Mouse (Mus musculus) limb, embryonic 14.5 days (tissue): ENCODE data around the gene Epb41l1. TPM values are rescaled to one million over a fixed set of nuclear protein-coding genes. Genes with fewer than 3 reads are reported as not detected.

Experiments used
- ATAC-seq: fragments of 200-750 bp; cut with Nextera tagmentation; 2 replicates; pipeline ENCODE4 v1.8.0; 2017; ENCODE audit warnings: low read depth, moderate number of reproducible peaks, moderate TSS enrichment; ENCODE audit not compliant: low FRiP score
- DNase-seq: peaks from one replicate; pipeline ENCODE4 v3.0.0-alpha.2; 2015; ENCODE audit warnings: low spot score
- H3K27ac ChIP-seq: fragments of 300-500 bp; sonication (generic); replicated peaks from 2 replicates; pipeline ENCODE4 v1.5.1; 2014; ENCODE audit warnings: low read depth, mild to moderate bottlenecking, low read length, moderate library complexity, mixed read lengths
- H3K27me3 ChIP-seq: fragments of 300-500 bp; sonication (generic); 2 replicates; pipeline ENCODE4 v1.6.1; 2014; ENCODE audit warnings: low read length, mixed read lengths; ENCODE audit not compliant: control insufficient read depth, insufficient read depth
- H3K36me3 ChIP-seq: fragments of 300-500 bp; sonication (generic); 2 replicates; pipeline ENCODE4 v1.6.1; 2014; ENCODE audit warnings: mild to moderate bottlenecking, low read length, moderate library complexity, mixed read lengths; ENCODE audit not compliant: control insufficient read depth, insufficient read depth
- H3K4me1 ChIP-seq: fragments of 300-500 bp; sonication (generic); 2 replicates; pipeline ENCODE4 v1.6.1; 2014; ENCODE audit warnings: antibody characterized with exemption, low read length, mixed read lengths; ENCODE audit not compliant: control insufficient read depth, insufficient read depth
- H3K4me2 ChIP-seq: fragments of 300-500 bp; sonication (generic); replicated peaks from 2 replicates; pipeline ENCODE4 v1.6.1; 2014; ENCODE audit warnings: low read depth, mild to moderate bottlenecking, low read length, moderate library complexity; ENCODE audit not compliant: severe bottlenecking
- H3K4me3 ChIP-seq: fragments of 300-500 bp; sonication (generic); replicated peaks from 2 replicates; pipeline ENCODE4 v1.5.1; 2014; ENCODE audit warnings: low read length
- H3K9ac ChIP-seq: fragments of 300-500 bp; sonication (generic); 2 replicates; pipeline ENCODE4 v1.6.1; 2014; ENCODE audit warnings: mild to moderate bottlenecking, low read depth, low read length, moderate library complexity; ENCODE audit not compliant: severe bottlenecking
- H3K9me3 ChIP-seq: fragments of 300-500 bp; sonication (generic); 2 replicates; pipeline ENCODE4 v1.6.1; 2016; ENCODE audit warnings: low read length; ENCODE audit not compliant: control insufficient read depth
- POLR2A ChIP-seq: fragments of 200-500 bp; IDR thresholded peaks from 2 replicates; pipeline ENCODE4 v1.8.0; 2012; ENCODE audit warnings: inconsistent platforms, mild to moderate bottlenecking, moderate library complexity, borderline replicate concordance; ENCODE audit not compliant: insufficient read depth, insufficient read length; ENCODE audit errors: extremely low read depth
- WGBS: fragments of 180-500 bp; shearing (Covaris S2); extraction: QIAGEN DNeasy Blood & Tissue Kit; methylation state at CpG from one replicate; pipeline ENCODE4 v1.1.7; 2014; 5-methylcytosine and 5-hydroxymethylcytosine counted together
- polyA plus RNA-seq, 2 experiments: library from polyadenylated mRNA; depleted of rRNA in 1 of 2; stranded (reverse) in 1 of 2; unstranded in 1 of 2; fragments of >200 nt; fragmentation: Nextera tagmentation in 1 of 2; extraction: Ambion mirVana in 1 of 2; gene quantifications; 2 replicates each; pipeline versions ENCODE4 v1.2.1 to v1.2.3; 2012 to 2014

The Epb41l1 gene
- polyA plus RNA-seq, 2 experiments = 5.0 to 37.0 TPM

- peaks cover 46% of the 10 kb centered on the region for H3K36me3 ChIP-seq
- ATAC-seq = no peak
Measured at GRCm38 (mm10) chr2:156568647-156569046, 147.9 kb downstream of the Epb41l1 start.

GRCm38 (mm10) chr2:156569261-156569660 lies 148.6 kb downstream of the Epb41l1 start:
- H3K9me3 ChIP-seq = no peaks in the 10 kb centered on the region
- H3K27me3 ChIP-seq = no peaks in the 10 kb centered on the region
- H3K4me3 ChIP-seq = no peak overlapping the region
- DNase-seq (no peak), ATAC-seq (no peak)
- TF ChIP-seq POLR2A = no peak
- no peak overlapping the region for H3K4me2 ChIP-seq
- H3K9ac ChIP-seq = no peak overlapping the region
- no peak overlapping the region for H3K27ac ChIP-seq
- WGBS = 93% methylated on average over 3 of the region's 3 CpGs
- H3K4me1 ChIP-seq = no peaks in the 10 kb centered on the region
- peaks cover 44% of the 10 kb centered on the region for H3K36me3 ChIP-seq

More at GRCm38 (mm10) chr2:156568647-156569046, 147.9 kb downstream of the Epb41l1 start:
- H3K4me2 ChIP-seq = no peak overlapping the region
- no peak for TF ChIP-seq POLR2A
- H3K9me3 ChIP-seq = no peaks in the 10 kb centered on the region
- H3K4me3 ChIP-seq = no peak overlapping the region
- no peaks in the 10 kb centered on the region for H3K4me1 ChIP-seq
- no peak overlapping the region for H3K27ac ChIP-seq
- H3K27me3 ChIP-seq = no peaks in the 10 kb centered on the region
- H3K9ac ChIP-seq = no peak overlapping the region
- DNase-seq = no peak
- 91% methylated on average over 7 of the region's 7 CpGs for WGBS

GRCm38 (mm10) chr2:156571521-156571920 lies 150.8 kb downstream of the Epb41l1 start:
- ATAC-seq = no peak
- 77% methylated on average over 6 of the region's 6 CpGs for WGBS
- H3K4me2 ChIP-seq = no peak overlapping the region
- peaks cover 33% of the 10 kb centered on the region for H3K36me3 ChIP-seq
- no peak overlapping the region for H3K9ac ChIP-seq
- H3K27me3 ChIP-seq = no peaks in the 10 kb centered on the region
- no peaks in the 10 kb centered on the region for H3K4me1 ChIP-seq
- no peaks in the 10 kb centered on the region for H3K9me3 ChIP-seq
- no peak for DNase-seq
- H3K4me3 ChIP-seq = no peak overlapping the region
- no peak for TF ChIP-seq POLR2A
- no peak overlapping the region for H3K27ac ChIP-seq

- no peak overlapping the region for H3K27ac ChIP-seq
- no peaks in the 10 kb centered on the region for H3K4me1 ChIP-seq
- ATAC-seq (no peak), DNase-seq (no peak)
- no peaks in the 10 kb centered on the region for H3K27me3 ChIP-seq
- no peak overlapping the region for H3K9ac ChIP-seq
- WGBS = 70% methylated on average over 7 of the region's 7 CpGs
- no peak overlapping the region for H3K4me2 ChIP-seq
- H3K9me3 ChIP-seq = no peaks in the 10 kb centered on the region
- no peaks in the 10 kb centered on the region for H3K36me3 ChIP-seq
- no peak for TF ChIP-seq POLR2A
- no peak overlapping the region for H3K4me3 ChIP-seq
Measured at GRCm38 (mm10) chr2:156576850-156577587, 156.3 kb downstream of the Epb41l1 start.

GRCm38 (mm10) chr2:156580507-156580906 lies 159.8 kb downstream of the Epb41l1 start:
- Histone ChIP-seq H3K9me3 (no peaks in the 10 kb centered on the region), H3K4me3 (no peak overlapping the region), H3K27me3 (no peaks in the 10 kb centered on the region), H3K9ac (no peak overlapping the region), H3K36me3 (no peaks in the 10 kb centered on the region), H3K4me1 (no peaks in the 10 kb centered on the region), H3K27ac (no peak overlapping the region), H3K4me2 (no peak overlapping the region)
- ATAC-seq (no peak), DNase-seq (no peak)
- 75% methylated on average over 5 of the region's 5 CpGs for WGBS
- TF ChIP-seq POLR2A = no peak
